Mouse (Mus musculus) macrophage (primary cell): Measurements from ENCODE around the gene Gng13. TPM values are rescaled to one million over a fixed set of nuclear protein-coding genes. Genes with fewer than 3 reads are reported as not detected.
"Not testable (repeated sequence)": the region's sequence is repeated elsewhere in the genome, so short reads cannot be mapped to it uniquely, and the experiment has no call there.

Experiments used
- H3K27ac ChIP-seq: fragments of 350-480 bp; formaldehyde crosslinking; 2 replicates; pipeline ENCODE4 v1.9.0; 2021
- H3K36me3 ChIP-seq: fragments of 350-480 bp; formaldehyde crosslinking; 2 replicates; pipeline ENCODE4 v1.9.0; 2021; ENCODE audit errors: inconsistent target
- H3K4me3 ChIP-seq: fragments of 350-480 bp; formaldehyde crosslinking; 2 replicates; pipeline ENCODE4 v1.9.0; 2021; ENCODE audit errors: inconsistent target
- H3K79me2 ChIP-seq: fragments of 350-480 bp; formaldehyde crosslinking; 2 replicates; pipeline ENCODE4 v1.9.0; 2021; ENCODE audit errors: inconsistent target
- WGBS: methylation state at CpG from one replicate; pipeline ENCODE4 v1.1.7; 2026; ENCODE audit warnings: inconsistent platforms; ENCODE audit not compliant: missing documents; 5-methylcytosine and 5-hydroxymethylcytosine counted together
- polyA plus RNA-seq: library from polyadenylated mRNA; stranded (reverse); fragments of 250-400 nt; gene quantifications from 3 replicates; pipeline ENCODE4 v1.2.4, GENCODE M21; 2018; ENCODE audit warnings: inconsistent platforms

Gene Gng13
- polyA plus RNA-seq, 1 experiment from 2014 or later = not detected

- Histone ChIP-seq H3K36me3 (no peaks in the 10 kb centered on the region), H3K4me3 (no peak overlapping the region), H3K79me2 (no peaks in the 10 kb centered on the region), H3K27ac (no peak overlapping the region)
- WGBS = 17% methylated on average over 6 of the region's 6 CpGs
These were observed 720 bp downstream of the Gng13 start for GRCm38 (mm10) chr17:25717691-25718090.

DNA sequence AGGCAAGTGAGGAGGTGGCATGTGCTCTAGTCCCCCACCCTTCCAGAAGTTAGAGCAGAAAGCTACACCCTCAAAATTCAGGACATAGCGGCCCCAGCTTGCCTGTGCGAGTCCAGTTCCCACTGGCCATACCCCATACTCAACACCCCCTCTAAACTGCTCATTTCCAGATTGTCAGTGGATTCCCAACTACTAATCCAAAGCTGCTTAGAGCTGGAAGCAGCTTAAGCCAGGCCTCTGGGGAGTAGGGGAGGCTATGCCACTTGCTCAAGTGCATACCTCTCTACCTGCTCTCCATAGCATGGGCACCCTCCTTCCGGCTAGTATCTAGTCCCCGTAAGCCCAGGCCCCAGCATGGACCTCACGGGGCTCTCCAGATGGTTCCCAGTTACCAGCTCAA is 4.5 kb downstream of the Gng13 start:
- H3K79me2 ChIP-seq = no peaks in the 10 kb centered on the region
- 98% methylated on average over 5 of the region's 5 CpGs for WGBS
- H3K36me3 ChIP-seq = no peaks in the 10 kb centered on the region
- H3K4me3 ChIP-seq = no peak overlapping the region
- H3K27ac ChIP-seq = no peak overlapping the region

- no peak overlapping the region for H3K27ac ChIP-seq
- WGBS = 91% methylated on average over 19 of the region's 19 CpGs
- peaks cover 7% of the 10 kb centered on the region; the same call in 1 of the 2 replicates for H3K79me2 ChIP-seq
- no peaks in the 10 kb centered on the region for H3K36me3 ChIP-seq
- H3K4me3 ChIP-seq = no peak overlapping the region
These were observed 6.5 kb downstream of the Gng13 start for GRCm38 (mm10) chr17:25723470-25723869.

DNA sequence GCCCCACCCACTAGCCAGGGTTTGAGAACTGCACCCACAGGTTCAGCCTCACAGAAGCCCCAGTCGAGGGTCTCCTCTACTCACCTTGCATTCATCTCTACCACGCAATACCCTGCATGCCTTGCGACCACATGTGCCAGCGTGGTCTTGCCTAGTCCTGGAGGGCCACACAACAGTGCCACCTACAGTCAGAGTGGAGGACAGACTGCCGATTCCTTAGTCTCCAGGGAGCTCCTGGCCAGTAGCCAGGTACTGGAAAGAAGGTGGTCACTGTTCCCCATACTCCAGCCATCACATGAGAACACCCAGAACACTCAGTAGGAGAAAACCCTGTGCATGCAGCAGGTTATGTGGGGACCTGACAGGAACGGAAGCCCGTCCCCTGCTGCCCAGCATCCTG is 6.9 kb downstream of the Gng13 start:
- H3K27ac ChIP-seq = no peak overlapping the region
- H3K79me2 ChIP-seq = peaks cover 9% of the 10 kb centered on the region; the same call in 1 of the 2 replicates
- no peak overlapping the region for H3K4me3 ChIP-seq
- H3K36me3 ChIP-seq = no peaks in the 10 kb centered on the region
- 89% methylated on average over 7 of the region's 7 CpGs for WGBS

DNA sequence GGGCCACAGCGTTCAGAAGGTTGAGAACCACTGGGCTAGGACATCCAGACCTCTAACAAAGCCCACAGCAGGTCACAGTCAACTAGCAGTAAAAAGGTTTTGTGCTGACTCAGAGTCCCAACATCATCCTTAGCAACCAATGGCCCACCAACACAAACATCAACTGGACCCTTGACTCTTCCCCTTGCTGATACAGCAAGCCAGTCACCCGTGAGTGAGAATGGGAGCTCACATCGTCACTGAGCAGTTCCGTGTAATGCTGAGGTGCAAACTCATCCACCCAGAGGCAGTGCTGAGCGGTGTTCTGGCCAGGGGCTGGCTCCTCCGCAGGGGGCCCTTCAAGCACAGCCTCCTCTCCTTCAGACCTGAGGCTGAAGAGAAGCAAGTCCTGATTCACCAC is 8.3 kb downstream of the Gng13 start:
- whole genome bisulfite sequencing = 95% methylated on average over 6 of the region's 6 CpGs
- Histone ChIP-seq H3K36me3 (no peaks in the 10 kb centered on the region), H3K79me2 (peaks cover 9% of the 10 kb centered on the region; the same call in 1 of the 2 replicates), H3K4me3 (no peak overlapping the region), H3K27ac (no peak overlapping the region)

DNA sequence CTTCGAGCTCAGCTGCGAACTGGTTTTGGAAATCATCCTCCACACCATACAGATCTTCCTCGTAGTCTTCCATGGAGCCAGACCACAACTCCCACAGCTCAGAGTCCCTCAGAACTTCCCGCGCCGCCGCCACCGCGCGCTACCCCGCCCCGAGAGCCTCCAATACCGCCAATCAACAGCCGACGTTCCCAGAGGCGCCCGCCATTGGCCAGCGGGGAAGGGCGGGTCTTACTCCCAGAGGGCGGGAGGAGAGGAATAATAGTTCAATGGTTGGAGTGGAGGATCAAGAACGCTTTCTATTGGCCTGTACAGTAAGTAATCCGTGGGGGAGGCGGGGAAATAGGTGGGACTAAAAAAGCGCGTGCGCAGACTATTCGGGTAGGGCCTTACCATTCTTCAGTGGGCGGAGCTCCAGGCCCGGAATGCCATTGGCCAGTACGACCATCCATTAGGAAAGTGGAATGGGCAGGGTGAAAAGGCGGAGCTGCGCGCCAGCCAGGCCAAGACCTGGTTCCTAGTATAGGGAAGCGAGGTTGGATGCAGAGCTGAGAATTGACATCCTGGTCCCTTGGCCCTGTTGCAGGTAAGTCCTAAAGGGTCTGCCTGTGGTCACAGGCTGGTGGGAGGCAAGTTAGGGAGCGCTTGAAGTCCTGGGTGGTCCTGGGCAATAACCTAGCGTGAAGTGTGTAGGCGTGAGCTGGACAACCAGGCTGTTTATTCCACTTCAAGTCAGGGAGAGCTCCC is 10.5 kb downstream of the Gng13 start, which contains the start of the genes Chtf18 and Rpusd1:
Chtf18 (minus strand) TSS at position 155 of the 744 bp plus-strand sequence.
Rpusd1 (plus strand) TSS at position 406 of the 744 bp plus-strand sequence.
- H3K79me2 ChIP-seq = peaks cover 9% of the 10 kb centered on the region; the same call in 1 of the 2 replicates
- no peaks in the 10 kb centered on the region for H3K36me3 ChIP-seq
- 1% methylated on average over 35 of the region's 37 CpGs for WGBS
- 0 out of 2 replicates have a peak within 1 kb of the TSS, but pooled peaks have one; percentile 28 for H3K27ac ChIP-seq
- H3K4me3 ChIP-seq = peak within 1 kb of the TSS; percentile 74

DNA sequence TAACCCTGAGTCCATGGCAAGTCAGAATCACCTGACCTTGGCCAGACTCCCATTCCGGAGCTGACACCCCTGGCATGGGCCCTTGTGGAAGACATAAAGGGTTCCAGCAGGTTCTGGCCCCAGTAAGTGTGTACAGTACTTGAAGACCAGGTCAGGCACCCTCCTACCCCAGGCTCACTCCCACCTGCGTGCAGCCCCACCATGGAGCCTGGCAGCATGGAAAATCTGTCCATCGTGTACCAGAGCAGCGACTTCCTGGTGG is 11.0 kb downstream of the Gng13 start:
- WGBS = 30% methylated on average over 4 of the region's 4 CpGs
- Histone ChIP-seq H3K79me2 (peaks cover 9% of the 10 kb centered on the region; the same call in 1 of the 2 replicates), H3K27ac (0 out of 2 replicates have a peak overlapping the region, but pooled peaks have one; percentile 28), H3K4me3 (peak overlapping the region; percentile 74), H3K36me3 (no peaks in the 10 kb centered on the region)

DNA sequence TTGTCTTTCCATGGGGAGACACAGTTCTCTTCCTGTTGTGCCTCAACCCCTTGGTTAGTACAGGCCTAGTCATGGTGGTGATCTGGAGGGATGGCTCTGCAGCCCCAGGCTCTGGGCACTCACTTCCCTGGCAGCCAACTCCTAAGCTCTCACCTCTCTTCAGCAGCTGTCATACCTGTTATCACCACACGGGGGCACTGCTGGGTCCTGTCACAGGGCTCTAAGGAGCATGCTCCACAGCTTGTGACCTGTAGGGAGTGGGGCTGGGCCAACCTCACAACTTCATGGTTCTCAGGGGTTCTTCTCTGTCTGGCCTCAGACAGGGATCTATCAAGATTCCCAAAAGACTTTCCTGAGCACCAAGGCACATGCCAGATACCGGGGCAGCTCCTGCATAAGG is 15.1 kb downstream of the Gng13 start:
- Histone ChIP-seq H3K79me2 (peaks cover 9% of the 10 kb centered on the region; the same call in 1 of the 2 replicates), H3K4me3 (no peak overlapping the region), H3K27ac (no peak overlapping the region), H3K36me3 (no peaks in the 10 kb centered on the region)
- 20% methylated on average over 2 of the region's 2 CpGs for WGBS

DNA sequence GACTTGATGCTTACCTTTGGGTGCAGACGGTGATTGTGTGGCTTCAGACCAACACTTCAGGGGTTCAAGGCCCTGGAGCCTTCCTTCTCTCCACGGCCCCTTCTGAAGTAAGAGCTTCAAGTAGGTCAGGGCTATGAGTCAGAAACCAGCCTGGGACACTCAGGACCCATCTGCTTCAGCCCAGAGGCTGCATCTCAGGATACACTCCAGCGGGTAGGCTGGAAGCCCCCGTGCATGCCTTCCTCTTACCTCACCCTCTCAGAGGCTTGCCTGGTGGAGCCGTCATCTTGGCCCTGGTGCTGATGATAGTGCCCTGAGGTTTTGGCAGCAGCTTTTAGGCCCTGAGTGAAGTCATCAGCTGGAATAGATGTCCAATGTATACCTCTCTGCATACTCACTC is 18.3 kb downstream of the Gng13 start:
- no peaks in the 10 kb centered on the region for H3K79me2 ChIP-seq
- no peak overlapping the region for H3K27ac ChIP-seq
- no peaks in the 10 kb centered on the region for H3K36me3 ChIP-seq
- WGBS = 92% methylated on average over 5 of the region's 5 CpGs
- no peak overlapping the region for H3K4me3 ChIP-seq

- Histone ChIP-seq H3K79me2 (no peaks in the 10 kb centered on the region), H3K36me3 (no peaks in the 10 kb centered on the region), H3K4me3 (no peak within 1 kb of the TSS), H3K27ac (no peak within 1 kb of the TSS)
- WGBS = 78% methylated on average over 3 of the region's 3 CpGs
These were observed 18.8 kb downstream of the Gng13 start, which contains the start of gene Mslnl for GRCm38 (mm10) chr17:25735745-25736144. TSS of gene Mslnl (plus strand) at chr17:25736042.

DNA sequence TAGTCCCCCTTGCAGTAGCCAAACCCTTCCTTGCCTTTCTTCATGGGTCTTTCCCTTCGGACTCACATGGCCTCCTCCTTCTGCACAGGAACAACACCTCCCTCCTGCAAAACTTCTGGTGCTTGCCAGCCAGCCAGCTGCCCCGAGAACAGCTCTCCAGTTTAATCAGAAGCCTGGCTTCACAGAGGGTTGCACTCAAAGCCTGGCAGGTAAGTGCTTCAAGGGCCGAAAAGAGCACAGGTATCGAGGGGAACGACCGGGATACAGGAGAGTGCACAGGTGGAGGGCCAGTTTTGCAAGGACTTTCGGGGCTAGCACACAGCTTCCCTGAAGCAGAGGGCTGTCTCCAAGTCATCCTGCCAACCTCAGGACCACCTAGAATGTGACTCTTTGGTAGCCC is 21.9 kb downstream of the Gng13 start:
- Histone ChIP-seq H3K27ac (no peak overlapping the region), H3K36me3 (no peaks in the 10 kb centered on the region), H3K79me2 (no peaks in the 10 kb centered on the region), H3K4me3 (no peak overlapping the region)
- 90% methylated on average over 7 of the region's 7 CpGs for whole genome bisulfite sequencing

DNA sequence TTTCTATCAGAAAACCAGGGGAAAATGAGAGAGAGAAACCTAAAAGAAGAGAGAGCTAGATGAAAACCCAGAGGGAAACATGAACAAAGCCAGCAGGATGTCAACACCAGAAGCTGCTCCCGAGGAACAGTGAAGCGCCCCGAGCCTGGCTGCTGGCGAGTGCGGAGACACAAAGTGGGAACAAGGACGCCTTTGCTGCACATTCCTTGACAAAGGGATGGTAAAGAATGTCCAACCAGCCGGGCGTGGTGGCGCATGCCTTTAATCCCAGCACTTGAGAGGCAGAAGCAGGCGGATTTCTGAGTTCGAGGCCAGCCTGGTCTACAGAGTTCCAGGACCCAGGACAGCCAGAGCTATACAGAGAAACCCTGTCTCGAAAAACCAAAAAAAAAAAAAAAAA is 24.5 kb downstream of the Gng13 start:
- WGBS = 73% methylated on average over 11 of the region's 12 CpGs
- H3K4me3 ChIP-seq, H3K27ac ChIP-seq, H3K36me3 ChIP-seq, H3K79me2 ChIP-seq: not testable (repeated sequence)

GRCm38 (mm10) chr17:25743831-25744230 is 26.9 kb downstream of the Gng13 start:
- H3K4me3 ChIP-seq = no peak overlapping the region
- H3K36me3 ChIP-seq = no peaks in the 10 kb centered on the region
- no peak overlapping the region for H3K27ac ChIP-seq
- 95% methylated on average over 9 of the region's 9 CpGs for WGBS
- H3K79me2 ChIP-seq = no peaks in the 10 kb centered on the region

- no peak overlapping the region for H3K4me3 ChIP-seq
- no peak overlapping the region for H3K27ac ChIP-seq
- no peaks in the 10 kb centered on the region for H3K36me3 ChIP-seq
- H3K79me2 ChIP-seq = no peaks in the 10 kb centered on the region
- 91% methylated on average over 9 of the region's 10 CpGs for WGBS
These were observed 27.3 kb downstream of the Gng13 start for GRCm38 (mm10) chr17:25744311-25744710.

DNA sequence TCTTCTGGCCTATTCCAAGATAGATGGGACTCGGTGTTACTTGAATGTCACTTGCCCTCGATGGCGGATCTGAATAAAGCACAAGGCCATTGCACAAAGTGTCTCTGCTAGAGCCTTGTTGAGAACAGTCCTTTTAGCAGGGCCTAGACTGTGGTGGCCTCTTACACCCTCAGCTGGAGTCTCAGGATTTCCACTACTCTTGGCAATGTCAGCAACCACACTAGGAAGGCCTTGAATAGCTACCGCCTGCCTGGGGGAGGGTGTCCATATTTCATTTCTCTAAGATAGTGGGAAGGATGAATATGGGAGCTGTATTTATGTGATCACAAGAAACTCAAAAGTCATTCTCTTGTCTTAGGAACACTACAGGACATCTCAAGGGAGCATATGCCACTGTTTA is 31.3 kb downstream of the Gng13 start:
- WGBS = 89% methylated on average over 4 of the region's 4 CpGs
- no peaks in the 10 kb centered on the region for H3K79me2 ChIP-seq
- H3K27ac ChIP-seq = no peak overlapping the region
- no peak overlapping the region for H3K4me3 ChIP-seq
- H3K36me3 ChIP-seq = no peaks in the 10 kb centered on the region

GRCm38 (mm10) chr17:25749314-25749713 is 32.3 kb downstream of the Gng13 start:
- Histone ChIP-seq H3K79me2 (no peaks in the 10 kb centered on the region), H3K27ac (no peak overlapping the region), H3K4me3 (no peak overlapping the region), H3K36me3 (no peaks in the 10 kb centered on the region)
- WGBS = 79% methylated on average over 6 of the region's 6 CpGs
